Mouse (Mus musculus): ENCODE measurements around the gene Rnf39.

GRCm38 (mm10) chr17:36961125-36961524 lies 18.4 kb downstream of the Rnf39 start:
- TF ChIP-seq POLR2A (IDR thresholded peaks at IDR 0.05; ENCODE audit: low read depth, low read length) (no peak), CTCF (IDR thresholded peaks at IDR 0.05; ENCODE audit: borderline replicate concordance, insufficient read depth, low read length) (no peak)

All from embryonic fibroblast, embryonic 13.5 days (primary cell).